Mouse (Mus musculus) thymus, postnatal 36 days (tissue): ENCODE measurements around the gene Ncoa1.

Experiments used
- DNase-seq, 2 experiments: peaks; one replicate each; pipeline ENCODE4 v3.0.0; 2022; ENCODE audit warnings: mixed read lengths in 2 of 2

Ncoa1 gene

GRCm38 (mm10) chr12:4476832-4477671, at the start of gene Ncoa1:
Gene Ncoa1 (minus strand): TSS chr12:4477182.
- peak; percentile 79 to 84 for DNase-seq

- no peak for DNase-seq
Observed at GRCm38 (mm10) chr12:4524546-4524945, 47.6 kb upstream of the Ncoa1 start.

- no peak for DNase-seq
Observed at GRCm38 (mm10) chr12:4523688-4524298, 46.8 kb upstream of the Ncoa1 start.

GRCm38 (mm10) chr12:4523208-4523607, 46.2 kb upstream of the Ncoa1 start:
- DNase-seq, result no peak

- no peak for DNase-seq
Observed at GRCm38 (mm10) chr12:4518957-4519356, 42.0 kb upstream of the Ncoa1 start.

- DNase-seq, result no peak
Observed at GRCm38 (mm10) chr12:4509591-4510061, 32.6 kb upstream of the Ncoa1 start.

GRCm38 (mm10) chr12:4508182-4508581, 31.2 kb upstream of the Ncoa1 start:
- no peak for DNase-seq

- no peak for DNase-seq
Observed at GRCm38 (mm10) chr12:4507461-4507860, 30.5 kb upstream of the Ncoa1 start.

- no peak for DNase-seq
Observed at GRCm38 (mm10) chr12:4506810-4507430, 29.9 kb upstream of the Ncoa1 start.

GRCm38 (mm10) chr12:4505298-4505697, 28.3 kb upstream of the Ncoa1 start:
- DNase-seq, result no peak

GRCm38 (mm10) chr12:4503673-4504326, 26.8 kb upstream of the Ncoa1 start:
- no peak for DNase-seq

- DNase-seq, result no peak
Observed at GRCm38 (mm10) chr12:4501916-4502315, 24.9 kb upstream of the Ncoa1 start.

- DNase-seq, result no peak
Observed at GRCm38 (mm10) chr12:4500516-4500915, 23.5 kb upstream of the Ncoa1 start.

GRCm38 (mm10) chr12:4499651-4500175, 22.7 kb upstream of the Ncoa1 start:
- no peak for DNase-seq

GRCm38 (mm10) chr12:4488411-4488810, 11.4 kb upstream of the Ncoa1 start:
- no peak for DNase-seq

- no peak for DNase-seq
Observed at GRCm38 (mm10) chr12:4483386-4483785, 6.4 kb upstream of the Ncoa1 start.

- no peak for DNase-seq
Observed at GRCm38 (mm10) chr12:4481687-4482086, 4.7 kb upstream of the Ncoa1 start.

GRCm38 (mm10) chr12:4480250-4480649, 3.3 kb upstream of the Ncoa1 start:
- no peak for DNase-seq

GRCm38 (mm10) chr12:4479171-4479881, 2.3 kb upstream of the Ncoa1 start:
- DNase-seq, result no peak

GRCm38 (mm10) chr12:4477941-4478795, 1.2 kb upstream of the Ncoa1 start:
- DNase-seq, result no peak

- peak; percentile 79 to 87 for DNase-seq
Observed at GRCm38 (mm10) chr12:4476291-4476831, 621 bp downstream of the Ncoa1 start.
